In the genomic region with DNA sequence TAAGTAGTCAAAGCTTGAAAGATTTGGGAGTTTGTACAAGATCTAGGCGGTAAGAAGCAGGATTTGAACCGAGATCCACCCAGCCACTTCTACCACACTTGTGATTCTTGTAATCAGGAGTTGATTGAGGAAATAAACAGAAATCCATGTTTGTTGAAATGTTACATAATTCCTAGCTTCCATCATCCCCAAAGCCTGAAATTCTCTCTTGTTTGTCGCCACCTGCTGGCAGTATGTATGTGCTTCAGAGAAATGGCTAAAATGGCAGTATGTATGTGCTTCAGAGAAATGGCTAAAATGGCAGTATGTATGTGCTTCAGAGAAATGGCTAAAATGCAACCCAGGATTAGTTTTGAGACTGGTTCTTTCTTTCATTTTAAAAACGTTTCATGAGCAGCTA, we compare ENCODE assay signal across 8 mouse cellular contexts.
DNase-seq lines count a peak whose midpoint lies in the region; ATAC-seq and TF ChIP-seq lines count a peak whose summit lies in the region.

No protein-coding gene starts in this region.

- no peaks in the 10 kb centered on the region for H3K27me3 ChIP-seq in liver, embryonic 14.5 days (ENCODE audit: control insufficient read depth, insufficient read depth, low read length)

- H3K9me3 ChIP-seq in liver, embryonic 14.5 days (ENCODE audit: control insufficient read depth, low read length): no peaks in the 10 kb centered on the region

- H3K4me3 ChIP-seq in liver, embryonic 14.5 days (ENCODE audit: insufficient read depth in 1 of 2, low read depth in 2 of 2, low read length in 2 of 2): no peak overlapping the region

- 27% methylated on average over 4 of the region's 4 CpGs for WGBS in liver, embryonic 14.5 days (ENCODE audit: insufficient replicate concordance)

- H3K4me1 ChIP-seq in liver, embryonic 14.5 days (replicated peaks; ENCODE audit: control insufficient read depth in 2 of 2, insufficient read depth in 2 of 2, low read length in 1 of 2): no peaks in the 10 kb centered on the region

- H3K4me2 ChIP-seq in liver, embryonic 14.5 days (ENCODE audit: low read depth): no peak overlapping the region

- peak; percentile 66 for TF ChIP-seq CTCF in liver, embryonic 14.5 days (IDR thresholded peaks at IDR 0.05; ENCODE audit: low read depth)

- DNase-seq in gastrocnemius, adult 18-20 months (ENCODE audit: low spot score): peak; percentile 56
- DNase-seq in gastrocnemius, postnatal 25 days: no peak
- peak; percentile 40 to 65 for DNase-seq in right cerebral cortex, adult 2 months (ENCODE audit: low spot score in 2 of 2)
- no peak for DNase-seq in right cerebral cortex, postnatal 36 days (ENCODE audit: low spot score in 2 of 2)
- DNase-seq in adrenal gland, adult 8-10 months: peak; percentile 31
- peak in 2 of 3 experiments; percentile 4 to 24 for DNase-seq in liver, embryonic 14.5 days (ENCODE audit: low read depth in 3 of 3, low spot score in 3 of 3)
- DNase-seq in thymus, postnatal 14 days: peak; percentile 32

- ATAC-seq in granulocyte monocyte progenitor cell, adult 5-6 weeks (replicated peaks; ENCODE audit: poor library complexity, severe bottlenecking): peak; percentile 72
- no peak for ATAC-seq in liver, embryonic 14.5 days (ENCODE audit: insufficient read depth)

- H3K36me3 ChIP-seq in liver, embryonic 14.5 days (replicated peaks; ENCODE audit: control insufficient read depth, insufficient read depth, low read depth): no peaks in the 10 kb centered on the region

- no peak for TF ChIP-seq EP300 in liver, embryonic 14.5 days (IDR thresholded peaks at IDR 0.05; ENCODE audit: low read depth)

- no peak overlapping the region for H3K27ac ChIP-seq in liver, embryonic 14.5 days

- no peak overlapping the region for H3K9ac ChIP-seq in liver, embryonic 14.5 days (replicated peaks)

Comparison
In these comparisons a context has a peak if more than half of its experiments do, and no peak if none do; other contexts are left out.
1. DNase-seq: peak in gastrocnemius, adult 18-20 months (single experiment), right cerebral cortex, adult 2 months (2 of 2), adrenal gland, adult 8-10 months (single experiment), liver, embryonic 14.5 days (2 of 3) and thymus, postnatal 14 days (single experiment); none in gastrocnemius, postnatal 25 days (single experiment) and right cerebral cortex, postnatal 36 days (0 of 2).